Mouse (Mus musculus) MEL (cell line): ENCODE data around the gene Hprt.

ENCODE experiments used
- CHD2 ChIP-seq: IDR thresholded peaks from 2 replicates; pipeline ENCODE4 v1.6.1; 2011; ENCODE audit warnings: low read length, improper control_type of control experiment
- CTCF ChIP-seq, 3 experiments: IDR thresholded peaks in 2 of 3; conservative IDR thresholded peaks in 1 of 3; 2 replicates each; pipeline ENCODE4 v1.5.1; 2011 to 2012; ENCODE audit warnings: low read length in 3 of 3, low read depth in 2 of 3, mild to moderate bottlenecking in 2 of 3, improper control_type of control experiment in 1 of 3, inconsistent platforms in 1 of 3, mixed read lengths in 1 of 3, moderate library complexity in 1 of 3; ENCODE audit not compliant: control insufficient read depth in 1 of 3, insufficient read depth in 1 of 3, poor library complexity in 1 of 3, severe bottlenecking in 1 of 3
- ELF1 ChIP-seq: IDR thresholded peaks from 2 replicates; pipeline ENCODE4 v1.6.1; 2014; ENCODE audit warnings: low read depth, mild to moderate bottlenecking, inconsistent platforms, low read length, improper control_type of control experiment, moderate library complexity
- GATA1 ChIP-seq: IDR thresholded peaks from 2 replicates; pipeline ENCODE4 v1.6.1; 2011; ENCODE audit warnings: low read depth, low read length, improper control_type of control experiment
- MAX ChIP-seq: IDR thresholded peaks from 2 replicates; pipeline ENCODE4 v1.6.1; 2011; ENCODE audit warnings: low read length, improper control_type of control experiment
- MEF2A ChIP-seq: IDR thresholded peaks from 2 replicates; pipeline ENCODE4 v1.6.1; 2014; ENCODE audit warnings: low read depth, mild to moderate bottlenecking, inconsistent platforms, low read length, improper control_type of control experiment; ENCODE audit not compliant: poor library complexity, insufficient replicate concordance, severe bottlenecking; ENCODE audit errors: extremely low read depth
- MXI1 ChIP-seq: IDR thresholded peaks from 2 replicates; pipeline ENCODE4 v1.6.1; 2011; ENCODE audit warnings: mild to moderate bottlenecking, low read depth, low read length, improper control_type of control experiment
- MYC ChIP-seq: IDR thresholded peaks from 2 replicates; pipeline ENCODE4 v1.6.1; 2011; ENCODE audit warnings: low read depth, mild to moderate bottlenecking, low read length, improper control_type of control experiment, moderate library complexity
- NELFE ChIP-seq: IDR thresholded peaks from 2 replicates; pipeline ENCODE4 v1.6.1; 2011; ENCODE audit warnings: low read depth, low read length, improper control_type of control experiment
- POLR2A ChIP-seq, 2 experiments: IDR thresholded peaks; 2 replicates each; pipeline ENCODE4 v1.6.1; 2011 to 2012; ENCODE audit warnings: low read length in 2 of 2, mild to moderate bottlenecking in 2 of 2, control low read depth in 1 of 2, improper control_type of control experiment in 1 of 2, low read depth in 1 of 2, moderate library complexity in 1 of 2; ENCODE audit not compliant: control insufficient read depth in 1 of 2, insufficient read depth in 1 of 2, poor library complexity in 1 of 2
- POLR2AphosphoS5 ChIP-seq: IDR thresholded peaks from 2 replicates; pipeline ENCODE4 v1.6.1; 2012; ENCODE audit warnings: low read depth, borderline replicate concordance, mild to moderate bottlenecking, inconsistent platforms, low read length, moderate library complexity, mixed read lengths
- TCF12 ChIP-seq: IDR thresholded peaks from 2 replicates; pipeline ENCODE4 v1.6.1; 2014; ENCODE audit warnings: low read depth, mild to moderate bottlenecking, inconsistent platforms, low read length, improper control_type of control experiment, moderate library complexity
- USF1 ChIP-seq: IDR thresholded peaks from 2 replicates; pipeline ENCODE4 v1.6.1; 2014; ENCODE audit warnings: low read depth, mild to moderate bottlenecking, inconsistent platforms, low read length, improper control_type of control experiment, moderate library complexity

GRCm38 (mm10) chrX:52961559-52962110 lies 26.3 kb upstream of the Hprt start:
- no peak for TF ChIP-seq POLR2A (IDR thresholded peaks at IDR 0.05; ENCODE audit: control insufficient read depth in 1 of 2, insufficient read depth in 1 of 2, low read depth in 1 of 2, low read length in 2 of 2, poor library complexity in 1 of 2)
- no peak for TF ChIP-seq MYC
- TF ChIP-seq USF1, result no peak
- TF ChIP-seq CTCF (IDR thresholded peaks at IDR 0.05 in 2 of 3, conservative IDR thresholded peaks at IDR 0.05 in 1 of 3; ENCODE audit: control insufficient read depth in 1 of 3, insufficient read depth in 1 of 3, low read depth in 2 of 3, low read length in 3 of 3, poor library complexity in 1 of 3, severe bottlenecking in 1 of 3), result no peak
- no peak for TF ChIP-seq MXI1
- TF ChIP-seq MEF2A, result no peak
- no peak for TF ChIP-seq GATA1
- no peak for TF ChIP-seq CHD2
- TF ChIP-seq NELFE, result no peak
- TF ChIP-seq TCF12, result no peak
- TF ChIP-seq ELF1, result no peak
- TF ChIP-seq MAX, result no peak
- TF ChIP-seq POLR2AphosphoS5, result no peak
